Mouse (Mus musculus): ENCODE data around the gene Shld2.
"Not testable (repeated sequence)": the region's sequence is repeated elsewhere in the genome, so short reads cannot be mapped to it uniquely, and the experiment has no call there.

The Shld2 gene

DNA sequence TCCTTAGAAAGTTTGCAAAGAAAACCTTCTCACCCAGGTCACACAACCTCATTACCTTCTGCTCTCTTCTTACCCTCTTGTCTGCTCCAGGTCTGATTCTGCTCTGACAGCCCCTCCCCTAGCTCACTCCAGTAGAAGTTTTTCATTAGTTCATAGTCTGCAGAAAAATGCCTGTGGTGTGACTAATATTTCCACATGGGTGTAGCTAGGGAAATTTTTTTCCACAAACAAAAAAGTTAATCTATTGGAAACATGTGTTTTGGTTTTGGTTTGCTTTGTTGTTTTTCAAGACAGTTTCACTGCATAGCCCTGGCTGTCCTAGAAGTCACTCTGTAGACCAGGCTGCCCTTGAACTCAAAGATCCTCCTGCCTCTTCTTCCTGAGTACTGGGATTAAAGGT lies 7.8 kb upstream of the Shld2 start:
- DNase-seq (ENCODE audit: low read depth), result peak; percentile 63

DNA sequence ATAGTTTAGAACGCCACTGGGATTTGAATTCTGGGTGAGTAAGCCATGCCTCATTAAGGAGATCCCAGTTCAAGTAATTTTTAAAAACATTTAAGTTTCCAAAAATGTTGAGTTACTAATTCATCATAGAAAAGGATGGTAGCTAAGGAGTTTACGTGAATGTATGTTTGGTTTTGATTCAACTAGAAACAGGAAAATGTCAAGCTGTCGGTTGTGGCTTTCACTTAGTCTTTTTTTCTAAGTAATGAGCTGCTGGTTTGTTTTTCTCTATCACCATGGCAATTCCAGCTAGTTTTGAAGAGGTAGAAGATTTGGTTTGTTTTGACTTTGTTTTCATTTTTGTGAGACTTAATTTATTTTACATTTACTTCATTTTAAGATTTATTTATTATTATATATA lies 7.1 kb upstream of the Shld2 start:
- no peak for DNase-seq (ENCODE audit: low read depth)

DNA sequence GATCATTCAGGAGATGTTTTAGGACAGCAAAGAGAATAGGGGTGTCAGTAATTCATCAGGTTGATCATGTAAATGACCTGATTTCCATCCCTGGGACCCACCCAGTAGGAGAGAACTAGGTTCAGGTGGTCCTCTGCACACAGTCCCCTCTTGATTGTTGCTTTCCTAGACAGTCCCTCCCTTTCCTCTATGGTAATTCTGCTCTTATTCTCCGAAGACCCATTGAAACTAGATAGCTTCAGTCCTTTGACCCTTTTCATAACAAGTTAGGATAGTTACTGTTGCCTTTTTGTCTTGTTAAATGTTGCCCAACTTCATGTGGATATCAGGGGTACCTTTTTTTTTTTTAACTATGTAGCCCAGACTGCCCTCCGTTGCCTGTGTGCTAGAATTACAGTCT lies 6.1 kb upstream of the Shld2 start:
- DNase-seq (ENCODE audit: low read depth), result no peak

DNA sequence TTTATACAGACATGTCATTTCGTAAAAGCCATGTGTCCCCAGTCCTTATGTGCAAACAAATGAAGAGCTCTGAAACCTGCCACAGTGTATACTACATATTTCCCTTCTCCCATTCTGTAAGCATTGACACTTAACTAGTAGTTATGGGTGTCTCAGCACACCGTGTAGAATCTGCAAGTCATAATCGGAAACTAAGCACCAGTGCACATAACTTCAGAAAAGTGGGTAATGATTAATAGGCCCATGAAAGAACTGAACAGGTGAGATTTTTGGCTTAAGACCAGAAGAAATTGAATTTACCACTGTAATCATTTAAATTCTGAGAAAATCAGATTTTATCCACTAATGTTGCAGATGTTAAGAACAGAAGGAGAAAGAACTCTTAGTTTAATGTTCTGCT lies 4.5 kb upstream of the Shld2 start:
- no peak for DNase-seq (ENCODE audit: low read depth)

DNA sequence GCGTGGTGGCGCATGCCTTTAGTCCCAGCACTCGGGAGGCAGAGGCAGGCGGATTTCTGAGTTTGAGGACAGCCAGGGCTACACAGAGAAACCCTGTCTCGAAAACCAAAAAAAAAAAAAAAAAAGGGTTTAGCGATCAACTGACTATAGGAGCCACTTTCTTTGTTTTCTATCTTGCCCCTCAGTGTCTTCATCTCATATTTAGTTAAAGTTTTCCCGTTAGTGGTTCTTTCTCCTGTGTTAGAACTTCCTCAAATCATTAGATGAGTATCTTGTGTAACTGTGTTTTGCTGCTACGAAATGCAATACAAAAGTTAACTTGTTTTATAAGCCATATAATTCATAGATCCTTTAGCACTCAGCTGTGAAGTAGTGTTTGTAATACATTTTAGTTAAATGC lies 4.1 kb upstream of the Shld2 start:
- not testable (repeated sequence) for DNase-seq (ENCODE audit: low read depth)

DNA sequence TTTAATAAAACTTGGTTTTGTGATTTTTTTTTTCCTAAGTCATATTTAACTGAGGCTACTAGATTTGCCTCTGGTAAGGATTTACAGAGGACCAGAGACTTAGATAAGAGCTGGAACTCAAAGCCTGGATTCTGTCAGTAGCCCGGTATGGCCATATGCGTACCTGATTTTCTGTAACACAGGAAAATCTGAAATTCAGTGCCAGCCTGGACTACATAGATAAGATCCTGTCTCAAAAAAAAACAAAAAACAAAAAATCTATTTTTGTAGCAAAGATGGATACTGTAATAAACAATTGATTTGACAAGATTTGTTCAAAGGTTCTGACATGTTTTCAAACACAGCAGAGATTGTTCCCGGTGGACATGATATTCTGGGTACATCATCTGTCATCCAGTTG lies 3.3 kb upstream of the Shld2 start:
- DNase-seq (ENCODE audit: low read depth), result no peak

DNA sequence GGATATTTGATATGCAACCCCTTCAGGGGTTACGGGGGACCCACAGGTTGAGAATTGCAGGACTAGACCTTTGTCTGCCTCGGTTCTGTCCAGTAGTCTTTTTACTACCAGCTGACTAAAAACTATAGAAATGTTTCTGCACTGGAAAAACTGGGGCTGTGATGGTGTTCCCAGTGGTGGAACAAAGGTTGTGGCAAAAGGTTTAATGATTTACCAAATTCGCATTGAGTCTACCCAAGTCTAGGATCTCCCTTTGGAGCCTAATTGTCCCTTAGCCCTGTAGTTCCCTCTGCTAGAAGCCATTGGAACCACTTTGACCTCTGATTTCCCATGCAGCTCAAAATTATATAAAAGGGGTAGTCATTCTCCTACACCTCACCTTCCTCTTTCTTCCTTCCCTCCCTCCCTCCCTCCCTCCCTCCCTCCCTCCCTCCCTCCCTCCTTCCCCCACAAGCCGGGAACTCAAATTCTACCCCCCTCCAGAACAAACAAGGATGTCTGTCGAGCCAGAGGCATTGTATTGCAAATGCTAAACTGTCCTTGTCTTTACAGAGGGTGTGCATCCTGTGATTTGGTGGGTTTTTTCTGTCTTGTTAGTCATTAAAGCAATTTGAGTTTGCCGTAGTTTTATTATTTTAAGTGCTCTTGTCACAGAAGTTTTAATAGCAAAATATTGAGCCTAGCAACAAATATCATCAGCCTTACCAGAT lies 2.2 kb upstream of the Shld2 start:
- DNase-seq (ENCODE audit: low read depth), result no peak

DNA sequence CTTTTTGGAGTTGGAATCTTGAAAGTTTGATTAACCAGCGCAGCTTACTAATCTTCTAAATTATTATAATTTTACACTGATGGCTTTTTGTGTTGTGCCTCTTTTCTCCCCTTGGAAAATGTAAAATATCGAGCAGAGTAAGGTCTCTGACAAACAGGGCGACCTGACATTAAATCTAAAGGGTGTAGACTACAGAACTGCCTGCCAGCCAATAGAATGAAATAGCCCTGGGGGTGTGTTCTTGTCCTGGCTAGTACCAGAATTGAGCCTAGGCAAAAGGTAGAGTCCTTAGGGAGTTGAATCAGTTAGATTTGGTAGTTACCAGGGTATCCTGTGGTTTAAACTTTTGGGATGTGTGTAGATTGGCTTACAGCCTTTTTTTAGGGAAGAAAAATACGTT lies 1.4 kb upstream of the Shld2 start:
- no peak for DNase-seq (ENCODE audit: low read depth)

DNA sequence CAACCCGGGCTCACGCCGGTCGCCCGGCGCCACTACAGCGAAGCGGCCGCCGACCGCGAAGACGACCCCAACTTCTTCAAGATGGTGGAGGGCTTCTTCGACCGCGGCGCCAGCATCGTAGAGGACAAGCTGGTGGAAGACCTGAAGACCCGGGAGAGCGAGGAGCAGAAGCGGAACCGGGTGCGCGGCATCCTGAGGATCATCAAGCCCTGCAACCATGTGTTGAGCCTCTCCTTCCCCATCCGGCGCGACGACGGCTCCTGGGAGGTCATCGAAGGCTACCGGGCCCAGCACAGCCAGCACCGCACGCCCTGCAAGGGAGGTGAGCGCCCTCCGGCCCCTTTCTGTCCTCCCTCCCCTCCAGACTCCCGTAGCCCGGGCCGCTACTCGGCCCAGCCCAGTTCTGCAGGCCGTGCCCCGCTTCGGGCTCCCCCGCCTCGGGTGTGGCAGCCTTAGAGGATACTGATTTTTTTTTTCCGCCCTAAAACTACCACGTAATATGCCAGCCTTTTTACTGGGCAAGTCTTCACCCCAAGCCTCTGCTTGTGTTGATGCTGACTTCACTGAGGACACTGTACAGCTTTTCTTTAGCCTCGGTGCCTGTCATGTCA lies 833 bp upstream of the Shld2 start:
- no peak for DNase-seq (ENCODE audit: low read depth)

DNA sequence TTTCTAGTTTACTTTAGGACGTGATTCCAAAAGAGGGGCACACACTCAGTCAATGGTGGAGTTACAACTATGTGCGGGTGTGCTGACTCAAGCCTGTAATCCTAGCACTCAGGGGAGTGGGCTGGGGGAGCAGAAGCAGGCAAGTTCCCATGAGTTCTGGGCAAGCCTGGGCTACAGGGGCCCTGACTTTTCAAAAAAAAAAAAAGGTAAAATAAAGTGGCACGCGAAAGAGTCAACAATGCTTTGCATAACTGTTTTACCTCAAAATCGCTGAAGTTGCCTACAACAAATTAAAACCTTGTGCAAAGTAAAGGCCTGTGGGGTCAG lies 423 bp downstream of the Shld2 start:
- DNase-seq (ENCODE audit: low read depth), result no peak

DNA sequence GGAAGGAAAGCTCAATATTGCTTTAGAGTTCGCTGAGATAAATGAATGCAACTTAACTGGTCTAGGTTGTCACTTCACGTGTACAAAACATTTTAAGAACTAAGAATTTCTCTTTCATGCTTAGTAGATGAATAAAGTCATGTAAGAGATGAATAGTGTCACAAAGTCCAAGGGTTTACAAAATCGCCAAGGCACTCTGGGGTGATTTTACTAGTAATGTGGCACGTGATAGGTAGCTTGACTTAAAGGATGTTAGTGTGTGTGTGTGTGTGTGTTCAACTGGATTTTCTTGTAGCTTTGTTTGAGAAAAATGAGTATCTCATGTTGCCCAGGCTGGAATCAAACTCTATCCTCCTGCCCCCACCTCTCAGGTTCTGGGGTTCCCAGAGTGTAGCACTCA lies 1.0 kb downstream of the Shld2 start:
- DNase-seq (ENCODE audit: low read depth), result no peak

DNA sequence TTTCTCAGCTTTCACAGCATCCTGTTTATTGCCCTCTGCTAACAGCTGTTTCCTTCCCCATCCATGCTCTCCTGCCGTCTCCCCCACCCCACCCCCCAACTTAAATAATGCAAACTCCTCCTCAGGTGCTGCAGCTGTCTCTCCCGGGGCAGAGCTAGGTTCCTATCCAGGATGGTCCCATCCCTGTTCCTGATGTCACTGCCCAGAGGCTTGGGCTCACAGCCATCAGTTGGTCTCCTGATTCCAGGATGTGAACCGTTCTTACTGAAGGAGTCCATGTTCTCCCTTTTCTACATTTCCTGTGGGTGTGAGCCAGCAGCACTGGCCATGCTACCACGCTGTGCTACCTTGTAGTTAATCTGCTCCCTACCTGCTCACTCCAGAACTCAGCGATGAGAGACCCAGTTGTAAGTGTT lies 7.0 kb downstream of the Shld2 start:
- DNase-seq (ENCODE audit: low read depth), result no peak

DNA sequence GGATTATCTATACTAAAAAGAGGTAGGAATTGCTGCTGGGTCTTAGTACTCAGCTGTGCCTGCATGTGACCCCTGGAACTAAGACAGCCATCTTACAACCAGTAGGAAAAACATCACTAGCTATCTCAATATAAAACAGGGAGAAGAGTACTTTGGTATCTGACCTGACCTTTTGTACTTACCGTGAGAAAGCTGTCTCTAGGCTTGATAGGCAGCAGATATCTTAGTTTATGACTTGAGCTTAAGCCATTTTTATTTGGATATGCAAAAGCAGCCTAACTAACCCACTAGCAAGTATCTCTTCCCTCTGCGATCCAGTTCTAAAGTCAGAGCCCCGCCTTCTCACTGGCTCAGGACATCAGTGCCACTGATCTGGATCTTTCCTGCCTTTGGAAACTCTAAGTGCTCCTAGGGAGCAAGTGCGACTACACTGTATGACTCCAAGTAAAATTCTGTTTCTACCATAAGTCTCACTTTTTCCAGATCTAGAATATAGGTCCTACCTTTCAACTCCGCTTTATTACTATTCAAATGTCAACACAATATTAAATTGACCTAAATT lies 7.5 kb downstream of the Shld2 start:
- DNase-seq (ENCODE audit: low read depth), result no peak

DNA sequence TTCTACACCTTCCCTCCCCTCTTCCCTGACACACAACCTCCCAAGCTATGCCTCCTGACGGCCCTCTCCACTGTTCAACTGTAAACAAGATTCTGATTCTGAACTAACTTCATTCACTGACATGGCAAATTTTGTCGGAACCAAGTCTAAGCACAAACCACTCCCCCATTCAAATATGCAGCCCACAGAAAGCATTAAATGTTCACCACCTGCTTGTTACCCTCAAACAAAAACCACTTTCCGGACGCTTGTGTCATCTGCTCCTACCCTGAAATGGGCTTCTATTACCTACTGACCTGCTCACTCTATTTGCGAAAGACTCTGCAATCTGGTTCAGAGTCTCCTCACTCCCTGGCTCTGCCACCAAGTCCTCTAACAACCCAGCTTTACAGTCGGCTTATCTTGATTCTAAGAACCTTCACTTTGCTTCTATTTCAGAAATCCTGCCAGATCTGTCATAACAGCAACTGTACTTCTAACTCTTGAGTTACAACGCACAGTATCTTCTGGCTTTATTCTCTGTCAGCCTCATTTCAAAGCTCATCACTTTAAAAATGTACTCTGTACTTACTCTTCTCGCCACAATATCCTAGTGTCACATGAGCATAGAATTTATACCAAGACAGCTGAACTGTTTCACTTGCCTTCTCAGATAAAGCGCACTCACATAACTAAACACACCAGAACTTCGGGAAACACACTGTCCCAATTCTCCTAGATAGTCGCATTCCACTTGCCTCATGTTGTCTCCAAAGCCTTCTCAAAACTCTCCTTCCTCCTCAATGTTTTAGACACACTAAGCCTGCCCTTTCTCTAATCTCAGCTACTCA lies 11.2 kb downstream of the Shld2 start:
- DNase-seq (ENCODE audit: low read depth), result no peak

DNA sequence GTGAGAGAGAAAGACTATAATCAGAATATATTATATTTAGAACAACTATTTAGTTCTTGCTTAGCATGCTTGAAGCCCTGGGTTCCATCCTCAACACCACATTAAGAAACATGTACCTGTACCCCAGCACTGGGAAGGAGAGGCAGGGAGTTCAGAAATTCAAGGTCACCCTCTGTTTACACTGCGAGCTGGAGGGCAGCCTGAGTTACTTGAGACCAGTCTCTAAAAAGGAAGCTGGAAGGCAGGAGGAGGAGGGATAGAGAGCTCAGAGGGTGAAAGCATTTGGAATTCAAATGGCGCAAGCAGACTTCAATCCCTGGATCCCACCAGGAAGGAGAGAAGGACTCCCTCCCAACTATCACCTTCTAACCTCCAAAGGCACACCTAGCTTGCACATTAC lies 12.7 kb downstream of the Shld2 start:
- DNase-seq (ENCODE audit: low read depth), result no peak

DNA sequence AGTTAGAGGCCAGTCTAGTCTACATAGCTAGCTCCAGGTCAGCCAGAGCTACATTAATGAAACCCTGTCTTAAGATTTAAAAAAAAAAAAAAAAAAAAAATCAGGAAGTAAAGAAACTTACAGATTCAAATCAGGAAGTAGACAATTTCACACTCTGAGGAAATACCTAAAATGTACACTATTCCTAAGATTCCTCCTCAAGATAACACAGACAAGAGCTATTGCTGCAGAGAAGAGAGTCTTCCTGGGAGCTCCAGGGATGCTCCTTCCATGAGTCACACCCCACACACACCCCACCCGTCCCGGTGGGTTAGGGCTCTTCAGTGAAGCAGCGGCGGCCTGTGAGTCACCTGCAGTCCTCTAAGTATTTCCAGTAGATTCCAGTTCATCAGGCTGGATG lies 13.3 kb downstream of the Shld2 start:
- DNase-seq (ENCODE audit: low read depth), result no peak

DNA sequence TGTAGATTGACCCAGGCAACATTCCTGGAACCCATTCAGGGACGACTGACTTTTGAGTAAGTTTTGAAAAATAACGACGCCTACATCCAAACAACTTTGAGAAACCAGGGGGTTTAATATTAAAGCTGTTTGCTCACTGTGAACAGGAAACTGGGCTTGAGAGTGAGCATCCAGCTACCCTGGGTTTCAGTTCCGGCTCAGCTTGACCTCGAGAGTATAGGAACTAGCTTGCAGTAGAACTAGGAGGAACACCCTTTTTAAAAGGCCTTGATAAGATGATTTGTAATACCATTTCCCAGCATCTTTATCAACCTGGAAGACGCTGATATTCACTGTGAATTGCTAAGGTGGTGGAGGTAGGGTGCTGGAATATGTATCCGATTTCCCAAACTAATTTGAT lies 13.9 kb downstream of the Shld2 start:
- DNase-seq (ENCODE audit: low read depth), result no peak

DNA sequence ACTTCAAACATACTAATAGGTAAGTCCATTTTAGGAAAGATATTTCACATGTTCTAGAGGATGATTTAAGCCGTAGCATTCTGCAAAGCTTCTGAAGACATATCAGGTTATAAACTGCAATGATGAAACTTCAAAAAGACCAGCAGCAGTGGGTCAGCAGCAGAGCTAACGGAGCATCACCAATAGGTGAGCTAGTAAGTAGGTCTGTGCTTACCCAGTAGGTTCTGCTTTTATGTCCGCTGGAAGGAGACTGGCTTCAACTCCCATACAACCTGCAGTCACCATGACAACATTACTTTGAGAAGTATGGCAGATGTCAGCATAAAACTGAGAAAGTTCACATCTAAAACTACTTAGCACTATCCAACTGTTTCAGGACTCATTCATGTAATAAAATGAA lies 16.7 kb downstream of the Shld2 start:
- DNase-seq (ENCODE audit: low read depth), result no peak

DNA sequence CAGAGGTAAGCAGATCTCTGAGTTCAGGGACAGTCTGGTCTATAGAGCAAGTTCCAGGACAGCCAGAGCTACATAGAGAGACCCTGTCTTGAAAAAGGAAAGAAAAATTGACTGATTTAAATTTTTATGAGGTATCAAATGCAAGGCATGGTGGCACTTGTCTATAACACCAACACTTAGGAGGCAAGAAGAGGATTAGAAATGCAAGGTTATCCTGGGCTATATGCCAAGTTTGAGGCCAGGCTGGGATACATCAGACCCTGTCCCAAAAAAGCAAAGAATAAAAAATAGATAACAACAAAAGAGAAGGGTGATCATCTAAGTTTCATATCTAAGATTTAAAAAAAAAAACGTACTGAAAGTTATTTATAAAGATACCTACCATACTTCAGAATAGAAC lies 20.1 kb downstream of the Shld2 start:
- no peak for DNase-seq (ENCODE audit: low read depth)

DNA sequence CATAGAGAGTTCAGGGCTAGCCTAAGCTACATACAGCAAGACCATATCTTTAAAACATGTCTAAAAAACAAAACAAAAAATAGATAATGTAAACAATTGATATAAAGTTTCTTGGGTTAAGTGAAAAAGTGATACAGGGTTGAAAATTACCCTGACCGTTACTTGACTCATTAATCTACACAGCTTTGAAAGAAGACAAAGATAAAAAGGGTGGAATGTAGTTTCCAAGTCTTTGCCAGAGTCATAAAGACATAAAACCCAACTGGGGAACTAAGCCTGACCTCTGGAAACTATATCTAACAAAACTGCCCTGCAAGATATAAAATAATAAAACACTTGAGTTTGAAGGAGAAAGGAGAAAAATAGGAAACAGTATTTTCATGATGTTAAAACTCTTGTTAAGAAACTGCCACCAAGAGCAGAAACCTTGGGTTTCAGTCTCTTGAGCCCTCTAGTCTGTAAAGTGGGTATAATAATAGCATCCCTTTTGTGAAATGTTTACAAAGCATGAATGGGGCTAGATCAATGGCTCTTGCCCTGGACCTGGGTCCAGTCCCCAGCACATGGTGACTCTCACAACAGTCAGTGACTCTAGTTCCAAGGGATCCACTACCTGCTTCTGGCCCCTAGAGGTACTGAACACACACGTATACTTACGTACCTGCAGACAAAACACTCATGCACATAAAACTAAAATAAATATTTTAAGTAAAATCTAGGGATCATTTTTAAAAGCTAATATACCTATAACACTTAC lies 20.9 kb downstream of the Shld2 start:
- no peak for DNase-seq (ENCODE audit: low read depth)

DNA sequence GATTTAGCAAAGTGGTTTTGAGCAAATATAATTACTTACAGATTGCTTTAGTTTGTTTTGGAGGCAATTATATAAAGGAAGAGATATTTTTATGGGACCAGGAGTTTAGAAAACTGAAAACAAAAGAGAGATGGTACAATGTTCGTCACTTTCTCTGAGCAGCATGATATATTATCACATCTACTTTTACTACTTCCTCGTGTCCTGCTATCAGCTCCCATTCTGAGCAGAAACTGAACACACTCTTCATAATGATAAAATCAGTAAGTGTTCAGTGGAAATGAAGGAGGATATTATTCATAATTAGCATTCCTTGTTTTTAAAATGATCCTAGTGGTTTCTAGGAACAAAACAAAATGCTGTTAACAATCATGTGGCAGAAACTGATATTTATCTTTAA lies 21.9 kb downstream of the Shld2 start:
- DNase-seq (ENCODE audit: low read depth), result no peak

DNA sequence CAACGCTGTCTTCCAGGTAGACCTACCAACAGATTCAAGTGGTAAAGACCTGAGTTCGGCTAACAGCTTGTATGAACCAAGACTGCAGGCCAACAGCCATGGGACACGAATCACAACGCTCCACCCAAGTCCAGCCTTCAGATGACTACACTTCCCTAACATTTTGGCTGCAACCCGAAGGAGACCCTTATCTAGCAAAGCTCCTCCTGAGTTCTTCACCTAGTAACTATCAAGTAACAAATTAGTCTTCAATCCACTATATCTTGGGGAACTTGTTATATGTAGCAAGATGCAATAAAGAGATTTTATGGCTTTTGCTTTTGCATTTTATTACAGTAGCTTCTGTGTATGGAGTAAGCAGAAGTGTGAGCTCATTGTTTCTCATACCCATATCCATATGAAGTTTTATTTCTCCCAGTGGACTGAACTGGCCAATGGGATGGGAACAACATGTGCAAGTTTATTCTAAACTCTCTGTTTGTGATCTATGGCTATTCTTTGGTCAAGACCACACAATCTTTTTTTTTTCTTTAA lies 28.5 kb downstream of the Shld2 start:
- no peak for DNase-seq (ENCODE audit: low read depth)

All from fibroblast of lung, adult 2 months (primary cell).